In genomic region chr8:88200724-88201495, GRCm38 (mm10) we compare ENCODE assay signal across 9 mouse cellular contexts. TPM values are rescaled to one million over a fixed set of nuclear protein-coding genes. Genes with fewer than 3 reads are reported as not detected.
DNase-seq lines count a peak whose midpoint lies in the region; ATAC-seq lines count a peak whose summit lies in the region.
"Had no signal": no experiment of that assay in that cellular context is flagged by ENCODE, and none has a peak within 500 bp of the region (broad histone marks: within the 10 kb centered on the region; RNA-seq: fewer than 3 reads in every experiment).

No protein-coding gene starts in this region.

- peak overlapping the region; percentile 91 for H3K4me3 ChIP-seq in embryonic facial prominence, embryonic 12.5 days
- peak overlapping the region; percentile 91 for H3K4me3 ChIP-seq in intestine, embryonic 15.5 days (replicated peaks)

- WGBS in embryonic facial prominence, embryonic 12.5 days, result 14% methylated on average over 10 of the region's 10 CpGs
- WGBS in intestine, embryonic 15.5 days, result 12% methylated on average over 10 of the region's 10 CpGs

- H3K36me3 ChIP-seq in embryonic facial prominence, embryonic 12.5 days, result peaks cover under 1% of the 10 kb centered on the region; the same call in 1 of the 2 replicates
- H3K36me3 ChIP-seq in intestine, embryonic 15.5 days, result no peaks in the 10 kb centered on the region

- peak overlapping the region; percentile 96 for H3K4me2 ChIP-seq in embryonic facial prominence, embryonic 12.5 days (replicated peaks)
- peak overlapping the region; percentile 95 for H3K4me2 ChIP-seq in intestine, embryonic 15.5 days (replicated peaks)

- intact Hi-C loops in left cerebral cortex, postnatal 10 days (cut with DNase I), result loop anchor here (5.0 kb wide), 1 partner anchor 41 kb away; no protein-coding TSS in a partner anchor

- no peak for ATAC-seq in embryonic facial prominence, embryonic 12.5 days (ENCODE audit: insufficient number of reproducible peaks, insufficient read depth, low FRiP score, low TSS enrichment)
- ATAC-seq in intestine, embryonic 15.5 days, result no peak

- peaks cover 32% of the 10 kb centered on the region for H3K4me1 ChIP-seq in embryonic facial prominence, embryonic 12.5 days
- peaks cover 29% of the 10 kb centered on the region for H3K4me1 ChIP-seq in intestine, embryonic 15.5 days (replicated peaks)

- 0 out of 2 replicates have a peak overlapping the region, but pooled peaks have one; percentile 96 for H3K27ac ChIP-seq in embryonic facial prominence, embryonic 12.5 days
- H3K27ac ChIP-seq in intestine, embryonic 15.5 days, result no peak overlapping the region

- peak; percentile 49 for DNase-seq in cerebellum, adult 9-11 months
- DNase-seq in cerebellum, postnatal 36 days, result no peak
- peak; percentile 27 for DNase-seq in A20 (ENCODE audit: low read depth, low spot score)
- DNase-seq in natural killer cell, adult 2 months (ENCODE audit: low spot score in 2 of 2), result peak; percentile 12 to 36
- DNase-seq in left cerebral cortex, postnatal 10 days (ENCODE audit: extremely low spot score in 1 of 2, low spot score in 2 of 2), result no peak
- no peak for DNase-seq in frontal cortex, postnatal 36 days (ENCODE audit: low spot score in 2 of 2)

- no peaks in the 10 kb centered on the region for H3K9me3 ChIP-seq in embryonic facial prominence, embryonic 12.5 days
- no peaks in the 10 kb centered on the region for H3K9me3 ChIP-seq in intestine, embryonic 15.5 days

- no peaks in the 10 kb centered on the region for H3K27me3 ChIP-seq in embryonic facial prominence, embryonic 12.5 days
- no peaks in the 10 kb centered on the region for H3K27me3 ChIP-seq in intestine, embryonic 15.5 days (replicated peaks)
- H3K27me3 ChIP-seq: Patski had no signal

- H3K9ac ChIP-seq in embryonic facial prominence, embryonic 12.5 days, result peak overlapping the region; percentile 89
- peak overlapping the region; percentile 82; the same call in 1 of the 2 replicates for H3K9ac ChIP-seq in intestine, embryonic 15.5 days

RNA-seq across cellular contexts. Expression of gene Tent4b, which starts 1.9 kb away (rescaled TPM):
- polyA plus RNA-seq in embryonic facial prominence, embryonic 12.5 days (2016; fragmentation: Nextera tagmentation; extraction: Ambion mirVana), result 11.9 and 12.9 TPM in 2 replicates
- 6.3 and 7.0 TPM in 2 replicates for polyA plus RNA-seq in intestine, embryonic 15.5 days (2015; fragmentation: Nextera tagmentation; extraction: Ambion mirVana)
- total RNA-seq in left cerebral cortex, postnatal 10 days (2021), result 10 to 100 TPM; 33.8 to 37.0 TPM

Comparison
In these comparisons a context has a peak if more than half of its experiments do, and no peak if none do; other contexts are left out.
1. DNase-seq: peak in cerebellum, adult 9-11 months (single experiment), A20 (single experiment) and natural killer cell, adult 2 months (2 of 2); none in cerebellum, postnatal 36 days (0 of 2), left cerebral cortex, postnatal 10 days (0 of 2) and frontal cortex, postnatal 36 days (0 of 2).